Mouse (Mus musculus): ENCODE measurements around the gene Fanci. TPM values are rescaled to one million over a fixed set of nuclear protein-coding genes. Genes with fewer than 3 reads are reported as not detected.

Fanci gene
- 5.5 TPM for polyA plus RNA-seq (2017; shearing (Covaris generic))

DNA sequence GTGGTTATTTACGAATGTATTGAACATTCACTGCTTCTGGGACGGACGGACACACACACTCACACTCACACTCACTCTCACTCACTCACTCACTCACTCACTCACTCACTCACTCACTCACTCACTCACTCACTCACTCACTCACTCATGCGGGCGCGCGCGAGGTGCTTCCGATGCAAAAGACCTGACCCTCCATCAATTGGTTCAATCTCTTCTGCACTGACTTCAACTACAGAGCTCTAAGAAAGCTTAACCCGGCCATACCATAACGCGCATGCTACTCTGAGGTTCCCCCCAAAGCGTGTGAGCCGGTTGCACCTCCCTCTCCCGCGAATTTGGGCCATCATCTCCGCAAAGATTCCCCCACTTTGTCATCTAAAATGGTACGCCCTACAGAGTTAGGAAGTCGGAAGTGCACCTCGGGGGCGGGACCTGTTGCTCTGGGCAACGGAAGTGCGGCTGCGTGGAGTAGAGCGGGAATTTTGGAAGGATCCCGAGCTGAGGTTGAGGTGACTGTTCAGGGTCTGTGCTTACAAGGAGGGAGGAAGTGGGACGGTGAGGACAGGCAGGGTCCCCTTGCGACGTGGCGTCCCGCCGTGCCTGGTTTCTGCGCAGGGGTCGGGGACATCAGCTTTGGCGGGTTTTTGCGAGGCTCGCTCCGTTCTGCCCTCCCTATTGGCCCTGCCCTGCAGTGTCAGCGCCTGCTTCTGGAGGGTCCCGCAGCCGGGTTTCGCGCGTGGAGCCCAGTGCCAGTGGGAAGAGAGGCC lies at the start of gene Fanci:
Gene Fanci (plus strand): TSS at position 47 of the 767 bp plus-strand sequence.

GRCm38 (mm10) chr7:79386422-79387133 lies 5.2 kb upstream of the Fanci start, which contains the start of gene Rlbp1:
Gene Rlbp1, minus strand, starts transcription at chr7:79387048.

GRCm38 (mm10) chr7:79466053-79466901 lies 74.5 kb downstream of the Fanci start, which contains the start of gene Polg:
Gene Polg, minus strand, starts transcription at chr7:79466362.

Other genes starting within 250 kb of the Fanci start
- gene Mfge8, start 242.9 kb upstream of the Fanci start, polyA plus RNA-seq (2017; shearing (Covaris generic)): 25.5 TPM
- 14.7 TPM for gene Abhd2, start 118.7 kb upstream of the Fanci start, polyA plus RNA-seq (2017; shearing (Covaris generic))
- gene Rlbp1, start 4.9 kb upstream of the Fanci start, polyA plus RNA-seq (2017; shearing (Covaris generic)): not detected
- 36.8 TPM for gene Polg, start 74.4 kb downstream of the Fanci start, polyA plus RNA-seq (2017; shearing (Covaris generic))
- not detected for gene Rhcg, start 225.7 kb downstream of the Fanci start, polyA plus RNA-seq (2017; shearing (Covaris generic))

All from CD4-positive, CD25-positive, alpha-beta regulatory T cell, adult 9 weeks (primary cell).